Mouse (Mus musculus) thymus, postnatal 10 days (tissue): Measurements from ENCODE around the gene Sde2.
"Not testable (repeated sequence)": the region's sequence is repeated elsewhere in the genome, so short reads cannot be mapped to it uniquely, and the experiment has no call there.

Experiments used
- DNase-seq, 2 experiments: peaks; one replicate each; pipeline ENCODE4 v3.0.0; 2021; ENCODE audit warnings: low spot score in 2 of 2

Gene Sde2

GRCm38 (mm10) chr1:180835273-180836015, 15.5 kb upstream of the Sde2 start:
- DNase-seq, result no peak

GRCm38 (mm10) chr1:180836467-180836866, 14.5 kb upstream of the Sde2 start:
- DNase-seq, result not testable (repeated sequence)

- DNase-seq, result no peak
Observed at GRCm38 (mm10) chr1:180837186-180837585, 13.7 kb upstream of the Sde2 start.

- DNase-seq, result no peak
Observed at GRCm38 (mm10) chr1:180838014-180838413, 12.9 kb upstream of the Sde2 start.

GRCm38 (mm10) chr1:180839201-180839910, 11.6 kb upstream of the Sde2 start:
- DNase-seq, result no peak

- no peak for DNase-seq
Observed at GRCm38 (mm10) chr1:180841561-180842300, 9.2 kb upstream of the Sde2 start.

GRCm38 (mm10) chr1:180848114-180848510, 2.8 kb upstream of the Sde2 start:
- DNase-seq, result peak; percentile 55 to 65

GRCm38 (mm10) chr1:180848511-180849241, 2.3 kb upstream of the Sde2 start:
- peak; percentile 42 to 56 for DNase-seq

- no peak for DNase-seq
Observed at GRCm38 (mm10) chr1:180849701-180850301, 1.1 kb upstream of the Sde2 start.

- DNase-seq, result no peak
Observed at GRCm38 (mm10) chr1:180858763-180859162, 7.8 kb downstream of the Sde2 start.

GRCm38 (mm10) chr1:180860030-180860429, 9.1 kb downstream of the Sde2 start:
- DNase-seq, result no peak

- DNase-seq, result peak in 1 of 2 experiments; percentile 50
Observed at GRCm38 (mm10) chr1:180863606-180864005, 12.7 kb downstream of the Sde2 start.

GRCm38 (mm10) chr1:180866001-180866400, 15.1 kb downstream of the Sde2 start:
- DNase-seq, result no peak

- no peak for DNase-seq
Observed at GRCm38 (mm10) chr1:180870122-180870650, 19.3 kb downstream of the Sde2 start.

- peak; percentile 67 to 79 for DNase-seq
Observed at GRCm38 (mm10) chr1:180873861-180874484, 23.0 kb downstream of the Sde2 start.

GRCm38 (mm10) chr1:180874615-180875014, 23.7 kb downstream of the Sde2 start:
- no peak for DNase-seq

- DNase-seq, result peak; percentile 43 to 66
Observed at GRCm38 (mm10) chr1:180875126-180875525, 24.2 kb downstream of the Sde2 start.

GRCm38 (mm10) chr1:180877466-180877865, 26.5 kb downstream of the Sde2 start:
- no peak for DNase-seq

GRCm38 (mm10) chr1:180881768-180882167, 30.8 kb downstream of the Sde2 start:
- no peak for DNase-seq

GRCm38 (mm10) chr1:180883731-180884130, 32.8 kb downstream of the Sde2 start:
- peak in 1 of 2 experiments; percentile 26 for DNase-seq

- DNase-seq, result peak; percentile 52 to 53
Observed at GRCm38 (mm10) chr1:180884484-180884883, 33.6 kb downstream of the Sde2 start.
